Mouse (Mus musculus): ENCODE data around the gene Zc3h7b.
"Not testable (repeated sequence)": the region's sequence is repeated elsewhere in the genome, so short reads cannot be mapped to it uniquely, and the experiment has no call there.

The Zc3h7b gene

GRCm38 (mm10) chr15:81739924-81740323 lies 4.9 kb upstream of the Zc3h7b start:
- DNase-seq: no peak

- not testable (repeated sequence) for DNase-seq
Observed at GRCm38 (mm10) chr15:81742368-81742767, 2.5 kb upstream of the Zc3h7b start.

DNA sequence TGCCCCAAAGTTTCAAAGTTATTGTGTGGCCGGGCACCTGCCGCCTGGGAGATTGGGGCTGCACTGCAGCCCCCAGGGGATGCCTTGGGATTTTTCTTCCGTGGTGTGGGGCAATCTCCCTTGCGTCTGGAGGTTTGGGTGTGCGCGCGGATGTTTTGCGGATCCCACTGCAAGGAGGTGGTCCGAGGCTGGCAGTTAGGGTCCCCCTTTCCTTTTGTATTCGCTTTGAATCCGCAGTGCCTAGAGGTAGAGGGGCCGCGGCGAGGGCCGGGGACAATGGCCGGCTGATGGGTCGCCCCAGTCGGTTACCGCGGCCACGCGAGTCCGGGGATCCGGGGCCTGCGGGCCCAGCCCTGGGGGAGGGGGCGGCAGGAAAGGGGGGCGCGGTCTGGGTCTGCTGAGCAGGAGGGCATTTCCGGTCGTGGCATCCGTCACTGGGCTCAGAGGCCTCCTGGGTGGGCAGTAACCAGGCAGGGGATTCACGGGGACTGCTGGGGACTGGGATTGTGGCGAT lies 801 bp downstream of the Zc3h7b start:
- peak; percentile 97 for DNase-seq

GRCm38 (mm10) chr15:81749742-81750141 lies 4.9 kb downstream of the Zc3h7b start:
- no peak for DNase-seq

DNA sequence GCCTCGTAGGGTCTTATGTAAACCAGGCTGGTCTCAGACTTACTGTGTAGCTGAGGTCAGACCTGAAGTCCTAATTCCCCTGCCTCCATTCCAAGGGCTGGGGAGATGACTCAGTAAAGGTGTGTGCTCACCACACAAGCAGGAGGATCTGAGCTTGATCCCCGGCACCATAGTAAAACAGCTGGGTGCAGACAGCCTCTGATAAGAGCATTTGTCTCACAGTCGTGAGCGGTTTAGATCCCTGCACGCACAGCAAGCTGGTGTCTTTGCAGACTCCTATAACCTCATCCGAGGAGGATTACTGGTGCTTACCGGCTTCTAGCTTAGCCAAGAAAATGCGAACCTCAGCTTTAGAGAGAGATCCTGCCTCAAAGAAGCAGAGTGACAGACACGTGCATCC lies 8.8 kb downstream of the Zc3h7b start:
- no peak for DNase-seq

DNA sequence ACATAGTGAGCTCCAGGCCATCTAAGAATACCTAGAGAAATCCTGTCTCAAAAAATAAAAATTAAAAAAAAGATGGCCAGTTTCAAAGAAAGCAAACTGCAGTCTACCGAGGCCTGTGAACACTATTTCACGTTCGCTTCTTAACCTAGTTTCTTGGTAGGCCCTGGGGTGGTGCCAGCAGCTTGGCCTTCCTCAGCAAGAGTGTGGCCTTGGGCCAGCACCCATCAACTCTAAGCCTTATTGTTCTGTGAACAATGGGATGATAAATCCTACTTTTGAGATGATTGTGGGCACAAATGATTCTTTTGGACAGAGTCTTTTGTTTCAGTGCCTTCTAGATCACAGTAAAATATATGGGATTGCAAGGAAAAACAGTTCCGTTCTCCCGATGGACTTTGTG lies 13.8 kb downstream of the Zc3h7b start:
- DNase-seq: no peak

GRCm38 (mm10) chr15:81759542-81759941 lies 14.7 kb downstream of the Zc3h7b start:
- no peak for DNase-seq

DNA sequence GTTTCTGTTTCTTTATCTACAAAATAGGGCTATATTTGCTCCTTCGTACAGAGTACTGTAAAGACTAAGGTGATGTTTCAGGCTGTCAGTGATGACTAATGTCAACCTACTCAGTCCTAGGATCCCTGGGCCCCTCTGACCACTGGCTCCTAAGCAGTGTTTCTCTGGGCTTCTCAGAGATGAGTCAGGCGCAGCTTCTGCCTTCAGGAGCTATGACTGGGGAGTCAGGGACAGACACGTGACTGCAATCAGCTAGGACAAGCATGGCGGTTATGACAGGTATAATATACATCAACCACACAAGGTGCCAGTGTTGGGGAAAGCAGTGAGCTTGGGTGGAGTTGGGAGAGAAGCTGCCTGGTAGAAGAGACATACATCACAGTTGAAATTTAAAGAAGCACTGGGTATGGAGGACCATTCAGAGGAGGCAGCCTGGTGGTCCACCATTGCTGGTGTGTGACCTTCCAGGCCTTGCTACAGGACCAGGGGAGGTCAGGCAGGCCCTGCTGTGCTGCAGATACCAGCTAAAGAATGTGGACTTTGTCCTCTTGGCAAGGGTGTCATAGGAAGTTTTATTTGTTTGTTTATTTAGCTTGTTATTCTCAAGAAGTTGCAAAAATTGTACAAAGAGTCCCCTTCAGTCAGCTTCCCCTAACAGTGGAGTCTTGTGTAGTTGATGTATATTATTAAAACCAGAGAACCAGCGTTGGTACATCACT lies 15.7 kb downstream of the Zc3h7b start:
- no peak for DNase-seq

DNA sequence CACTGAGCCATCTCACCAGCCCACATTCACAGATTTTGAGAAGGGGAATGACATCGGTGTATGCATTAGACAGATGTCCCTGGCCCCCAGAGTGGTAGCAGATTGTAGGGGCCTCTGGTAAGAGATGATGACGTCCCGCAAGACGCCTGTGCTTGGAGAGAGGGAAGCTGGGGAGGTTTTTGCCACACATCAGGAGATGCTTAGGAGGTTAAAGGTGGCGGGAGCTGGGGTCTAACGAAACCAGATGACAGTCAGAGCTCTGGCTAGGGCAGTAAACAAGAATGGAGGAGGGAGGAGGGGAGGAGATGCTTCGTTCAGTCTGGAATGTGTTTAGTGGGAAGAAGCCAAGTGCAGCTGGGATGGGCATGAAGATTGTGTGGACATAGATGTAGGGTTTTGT lies 16.5 kb downstream of the Zc3h7b start:
- no peak for DNase-seq

DNA sequence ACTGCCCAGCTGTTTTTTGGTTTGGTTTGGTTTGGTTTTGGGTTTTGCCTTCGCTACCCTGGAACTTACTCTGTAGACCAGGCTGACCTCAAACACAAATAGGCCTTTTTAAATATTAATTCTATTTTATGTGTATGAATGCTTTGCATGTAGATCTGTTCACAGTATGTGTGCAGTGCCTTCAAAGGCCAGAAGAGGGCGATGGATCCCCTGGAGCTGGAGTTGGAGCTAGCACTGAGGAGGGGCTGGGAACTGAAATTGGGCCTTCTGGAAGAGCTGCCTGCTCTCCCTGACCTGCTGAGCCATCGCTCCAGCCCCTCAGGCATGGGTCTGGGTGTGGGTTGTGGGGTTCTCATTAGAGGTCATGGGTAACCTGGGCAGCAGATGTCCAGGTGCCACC lies 17.1 kb downstream of the Zc3h7b start:
- no peak for DNase-seq

GRCm38 (mm10) chr15:81764573-81764972 lies 19.7 kb downstream of the Zc3h7b start:
- no peak for DNase-seq

DNA sequence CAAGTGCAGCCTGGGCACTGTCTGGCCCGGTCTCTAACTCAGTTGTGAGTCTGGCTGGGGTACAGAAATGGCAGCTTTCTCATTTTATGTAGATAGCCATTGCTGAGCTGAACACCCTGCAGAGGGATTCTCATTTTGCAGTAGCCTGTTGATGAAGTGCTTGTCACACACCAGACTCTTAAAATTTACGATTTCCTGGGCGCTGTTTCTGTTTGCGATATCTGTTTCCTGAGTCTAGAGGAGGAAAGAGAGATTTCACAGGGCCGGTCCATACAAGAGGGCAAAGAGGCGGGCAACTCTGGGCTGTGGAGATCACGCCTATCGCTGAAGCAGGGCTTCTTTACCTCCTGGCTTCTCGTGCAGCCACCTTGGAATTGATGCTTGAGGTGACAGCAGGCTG lies 20.8 kb downstream of the Zc3h7b start:
- DNase-seq: no peak

- no peak for DNase-seq
Observed at GRCm38 (mm10) chr15:81766439-81766838, 21.6 kb downstream of the Zc3h7b start.

DNA sequence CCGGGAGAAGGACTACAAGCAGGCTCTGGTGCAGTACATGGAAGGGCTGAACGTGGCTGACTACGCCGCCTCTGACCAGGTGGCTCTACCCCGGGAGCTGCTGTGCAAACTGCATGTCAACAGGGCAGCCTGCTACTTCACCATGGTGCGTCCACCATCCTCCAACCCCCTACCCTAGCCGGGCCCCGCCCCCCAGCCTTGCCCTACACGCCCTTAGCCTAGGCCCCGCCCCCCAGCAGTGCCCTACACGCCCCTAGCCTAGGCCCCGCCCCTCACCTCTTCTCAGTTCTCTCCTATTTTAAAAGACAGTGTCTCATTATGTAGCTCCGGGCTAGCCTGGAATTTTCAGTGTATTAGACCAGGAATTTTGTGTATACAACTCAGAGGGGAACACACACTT lies 24.2 kb downstream of the Zc3h7b start:
- no peak for DNase-seq

GRCm38 (mm10) chr15:81772431-81773120 lies 27.7 kb downstream of the Zc3h7b start:
- DNase-seq: peak; percentile 94

DNA sequence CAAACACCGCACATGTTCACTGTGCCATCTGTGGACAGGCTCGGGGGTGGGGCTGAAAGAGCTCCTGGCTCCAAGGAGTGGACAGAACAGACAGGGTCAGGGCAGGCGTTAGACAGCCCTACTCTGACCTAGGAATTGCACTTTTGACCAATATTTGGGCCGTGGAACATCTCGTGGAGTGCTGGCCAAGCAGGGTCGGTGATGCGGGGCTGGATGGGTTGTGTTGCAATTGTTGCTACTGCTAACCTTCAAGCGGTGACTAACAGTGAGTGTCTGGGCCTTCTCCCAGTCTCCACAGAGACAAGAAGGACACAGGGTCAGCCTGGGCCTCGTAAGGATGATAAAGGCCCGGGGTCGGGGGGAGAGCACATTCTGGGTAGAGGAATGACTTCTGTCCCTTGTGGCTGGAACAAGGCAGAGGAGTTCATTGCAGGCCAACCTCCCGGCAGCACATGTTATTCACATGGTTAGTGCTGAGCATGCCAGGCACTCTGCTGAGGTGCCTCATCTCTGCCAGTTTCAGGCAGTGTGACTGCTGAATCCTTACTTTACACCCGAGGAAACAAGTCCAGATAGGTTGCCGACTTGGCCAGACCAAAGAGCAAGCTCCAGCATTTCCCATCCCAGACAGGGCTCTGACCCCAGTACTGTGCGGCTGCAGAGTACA lies 29.8 kb downstream of the Zc3h7b start:
- peak; percentile 97 for DNase-seq

DNA sequence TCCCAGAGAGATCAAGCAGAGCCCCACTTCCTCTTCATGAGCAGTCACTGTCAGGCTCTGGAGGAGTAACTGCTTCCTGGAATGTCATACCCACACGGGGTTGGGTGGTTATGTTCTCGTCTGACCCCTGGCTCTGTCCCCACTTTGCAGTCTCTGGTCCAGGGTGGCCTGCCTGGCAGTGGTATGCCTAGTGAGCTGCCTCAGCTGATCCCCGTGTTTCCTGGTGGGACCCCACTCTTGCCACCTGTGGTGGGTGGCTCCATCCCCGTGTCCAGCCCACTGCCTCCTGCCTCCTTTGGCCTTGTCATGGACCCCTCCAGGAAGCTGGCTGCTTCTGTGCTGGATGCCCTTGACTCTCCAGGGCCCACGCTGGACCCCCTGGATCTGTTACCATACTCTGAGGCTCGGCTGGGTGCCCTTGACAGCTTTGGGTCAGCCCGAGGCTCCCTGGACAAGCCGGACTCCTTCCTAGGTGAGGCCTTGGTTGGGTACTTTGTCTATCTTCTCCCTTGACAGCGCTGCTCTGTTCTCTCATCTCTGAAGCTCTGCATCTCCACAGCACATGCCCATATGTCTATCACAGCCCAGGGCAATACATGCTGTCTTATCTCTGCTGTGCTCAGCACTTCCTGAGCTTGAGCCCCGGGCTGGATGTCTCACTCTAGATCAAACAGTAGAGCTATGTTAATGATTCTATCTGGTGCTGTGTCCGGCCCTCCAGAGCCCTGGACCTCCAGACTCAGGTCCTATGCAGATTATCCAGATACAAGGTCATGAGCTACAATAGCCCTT lies 32.0 kb downstream of the Zc3h7b start:
- peak; percentile 92 for DNase-seq

- DNase-seq: peak; percentile 90
Observed at GRCm38 (mm10) chr15:81781816-81782215, 37.0 kb downstream of the Zc3h7b start.

DNA sequence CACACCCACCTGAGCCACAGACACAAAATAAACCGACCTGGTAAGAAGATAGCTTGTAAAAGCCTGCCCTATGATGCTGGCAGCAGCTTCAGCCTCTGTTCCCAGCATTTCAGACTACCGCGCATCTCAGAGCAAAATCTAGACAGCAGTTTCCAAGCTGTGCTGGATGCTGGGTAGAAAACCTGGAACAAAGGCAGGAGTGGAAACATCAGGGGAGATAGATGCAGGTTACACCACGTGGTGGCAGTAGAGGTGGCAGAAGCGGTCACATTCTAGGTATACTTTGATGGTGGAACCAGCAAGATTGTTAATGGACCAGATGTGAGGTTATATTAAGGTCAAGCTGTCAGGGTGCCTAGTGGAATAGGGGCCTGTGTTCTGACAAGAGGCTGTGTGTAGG lies 39.9 kb downstream of the Zc3h7b start:
- DNase-seq: no peak

DNA sequence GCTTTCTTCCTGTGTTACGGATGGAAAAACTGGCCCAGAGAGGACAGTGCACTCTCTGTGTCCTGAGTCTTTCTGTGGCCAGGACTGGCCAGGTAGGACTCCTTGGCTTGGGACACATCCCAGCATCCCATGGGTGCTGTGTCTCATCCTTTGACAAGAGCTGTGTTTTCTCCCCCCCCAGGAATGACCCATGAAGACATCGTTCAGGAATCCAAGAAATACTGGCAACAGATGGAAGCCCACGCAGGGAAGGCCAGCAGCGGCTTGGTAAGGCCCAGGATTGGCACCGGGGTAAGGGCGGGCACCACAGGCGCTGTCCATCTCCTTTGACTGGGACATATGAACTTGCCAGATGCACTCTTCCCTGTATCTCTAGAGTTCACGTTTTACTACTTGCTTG lies 40.8 kb downstream of the Zc3h7b start:
- DNase-seq: no peak

GRCm38 (mm10) chr15:81787525-81787924 lies 42.7 kb downstream of the Zc3h7b start:
- no peak for DNase-seq

- no peak for DNase-seq
Observed at GRCm38 (mm10) chr15:81792444-81792843, 47.6 kb downstream of the Zc3h7b start.

GRCm38 (mm10) chr15:81796228-81796627 lies 51.4 kb downstream of the Zc3h7b start:
- peak; percentile 98 for DNase-seq
